Mouse (Mus musculus): ENCODE measurements around the gene Gm11563. TPM values are rescaled to one million over a fixed set of nuclear protein-coding genes. Genes with fewer than 3 reads are reported as not detected.
"Not testable (repeated sequence)": the region's sequence is repeated elsewhere in the genome, so short reads cannot be mapped to it uniquely, and the experiment has no call there.

The Gm11563 gene
- total RNA-seq (2021): not detected

DNA sequence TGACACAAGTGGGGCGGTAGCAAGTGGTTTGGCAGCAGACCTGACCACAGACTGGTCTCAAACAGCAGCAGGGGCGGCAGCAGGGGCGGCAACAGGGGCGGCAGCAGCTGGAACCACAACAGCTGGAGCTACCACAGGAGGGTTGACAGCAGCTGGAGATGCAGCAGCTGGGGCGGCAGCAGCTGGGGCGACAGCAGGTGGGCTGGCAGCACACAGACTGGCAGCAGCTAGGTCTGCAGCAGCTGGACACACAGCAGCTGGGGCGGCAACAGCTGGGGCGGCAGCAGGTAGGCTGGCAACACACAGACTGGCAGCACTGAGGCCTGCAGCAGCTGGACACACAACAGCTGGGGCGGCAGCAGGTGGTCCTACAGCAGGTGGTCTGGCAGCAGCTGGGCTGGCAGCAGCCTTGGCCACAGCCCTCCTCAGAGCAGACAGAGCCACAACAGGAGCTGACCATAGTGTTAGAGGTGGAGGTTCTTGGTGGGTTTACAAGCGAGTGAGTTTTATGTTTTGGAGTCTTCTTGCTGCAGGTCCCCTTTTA lies at the start of gene Gm11563:
Gm11563 (minus strand) TSS at position 494 of the 544 bp plus-strand sequence.
- DNase-seq (ENCODE audit: extremely low spot score in 1 of 2, low spot score in 1 of 2): not testable (repeated sequence)

GRCm38 (mm10) chr11:99690463-99690862 lies 31.7 kb upstream of the Gm11563 start, which contains the start of gene Gm14190:
TSS of gene Gm14190 (minus strand) at chr11:99690740.
- DNase-seq (ENCODE audit: extremely low spot score in 1 of 2, low spot score in 1 of 2): no peak

DNA sequence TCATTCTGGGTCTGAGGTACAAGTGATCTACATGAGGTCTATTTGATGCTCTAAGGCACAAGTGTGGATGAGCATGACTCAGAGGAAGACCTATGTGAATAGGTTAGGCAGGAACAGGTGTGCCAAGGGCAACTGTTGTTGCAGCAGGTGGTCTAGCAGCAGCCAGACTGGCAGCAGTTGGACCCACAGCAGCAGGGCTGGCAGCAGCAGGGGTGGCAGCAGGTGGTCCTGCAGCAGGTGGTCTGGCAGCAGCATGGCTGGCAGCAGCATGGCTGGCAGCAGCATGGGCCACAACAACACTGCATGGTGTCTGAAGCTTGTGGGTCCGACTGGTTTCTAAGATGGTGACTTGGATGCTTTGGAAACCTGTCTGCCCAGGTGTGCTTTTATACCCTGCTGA lies 26.5 kb upstream of the Gm11563 start:
- DNase-seq (ENCODE audit: extremely low spot score in 1 of 2, low spot score in 1 of 2): not testable (repeated sequence)

GRCm38 (mm10) chr11:99683481-99683880 lies 24.7 kb upstream of the Gm11563 start:
- no peak for DNase-seq (ENCODE audit: extremely low spot score in 1 of 2, low spot score in 1 of 2)

DNA sequence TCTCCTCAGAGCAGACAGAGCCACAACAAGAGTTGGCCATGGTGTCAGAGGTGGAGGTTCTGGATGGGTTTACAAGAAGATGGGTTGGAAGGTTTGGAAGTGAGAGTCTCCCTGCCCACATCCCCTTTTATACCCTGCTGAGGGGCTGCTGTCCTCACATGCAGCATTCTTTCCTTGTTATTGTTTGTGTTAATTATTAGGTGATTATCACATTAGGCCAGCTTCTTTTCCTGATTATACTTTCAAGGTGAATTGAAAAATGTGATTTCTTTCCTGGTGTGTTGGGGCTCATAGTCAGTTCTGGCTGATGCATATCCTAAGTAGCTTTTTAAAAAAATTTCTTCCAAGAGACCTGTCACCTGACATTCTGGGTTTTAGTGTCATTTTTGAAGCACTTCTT lies 7.1 kb upstream of the Gm11563 start, which contains the start of gene Krtap4-6:
Krtap4-6 (minus strand) TSS at position 101 of the 400 bp plus-strand sequence.
- DNase-seq (ENCODE audit: extremely low spot score in 1 of 2, low spot score in 1 of 2): no peak

DNA sequence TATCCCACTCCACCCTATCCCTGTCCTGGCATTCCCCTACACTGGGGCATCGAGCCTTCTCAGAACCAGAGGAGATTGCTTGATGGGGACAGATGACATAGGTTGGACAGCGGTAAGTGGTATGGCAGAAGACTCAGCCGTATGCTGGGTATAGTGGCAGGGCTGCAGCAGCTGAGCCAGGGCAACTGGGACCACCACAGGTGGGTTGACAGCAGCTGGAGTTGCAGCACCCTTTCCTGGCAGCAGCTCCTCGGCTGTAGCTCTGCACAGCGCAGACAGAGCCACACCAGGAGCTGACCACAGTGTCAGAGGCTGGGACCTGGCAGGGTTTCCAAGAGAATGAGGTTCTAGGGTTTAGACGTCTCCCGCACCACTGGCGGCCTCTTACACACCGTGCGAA lies 4.0 kb upstream of the Gm11563 start:
- DNase-seq (ENCODE audit: extremely low spot score in 1 of 2, low spot score in 1 of 2): no peak

DNA sequence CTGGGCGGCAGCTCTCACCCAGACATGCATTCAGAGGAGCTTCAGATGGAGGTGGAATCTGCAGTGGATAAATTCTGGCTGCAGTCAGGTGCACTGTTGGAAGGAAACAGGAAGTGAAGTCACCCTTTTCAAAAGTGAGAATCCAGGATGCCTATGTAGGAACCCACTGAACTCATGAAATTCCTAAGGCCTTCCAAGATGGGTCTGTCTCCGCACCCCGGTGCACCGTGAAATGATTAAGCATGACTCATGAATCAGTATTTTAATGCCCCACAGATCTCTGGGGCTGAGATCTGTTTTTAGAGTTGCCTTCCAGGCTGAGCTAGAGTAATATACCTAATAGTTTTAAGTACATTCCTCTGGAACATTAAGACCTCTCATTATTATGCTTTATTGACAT lies 496 bp upstream of the Gm11563 start:
- DNase-seq (ENCODE audit: extremely low spot score in 1 of 2, low spot score in 1 of 2): no peak

DNA sequence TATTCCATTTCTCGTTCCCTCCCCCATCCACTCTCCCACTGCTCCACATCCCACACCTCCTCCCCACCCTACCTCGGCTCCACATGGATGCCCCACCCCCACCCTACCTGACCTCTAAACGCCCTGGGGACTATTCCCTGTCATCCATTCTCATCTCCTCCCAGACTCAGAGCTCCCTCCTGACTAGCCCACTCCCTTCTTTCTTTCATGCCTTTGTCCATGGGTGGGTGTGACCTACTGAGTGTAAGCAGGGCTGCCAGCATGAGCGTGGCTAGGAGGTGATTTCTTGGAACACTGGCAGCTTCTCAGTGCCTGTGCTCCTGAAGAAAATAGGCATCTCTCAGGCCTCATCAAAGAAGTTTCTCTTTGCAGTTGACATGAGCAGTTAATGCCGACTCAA lies 1.7 kb downstream of the Gm11563 start:
- no peak for DNase-seq (ENCODE audit: extremely low spot score in 1 of 2, low spot score in 1 of 2)

GRCm38 (mm10) chr11:99650136-99650535 lies 8.6 kb downstream of the Gm11563 start, which contains the start of gene Gm11555:
TSS of gene Gm11555 (minus strand) at chr11:99650236.
- DNase-seq (ENCODE audit: extremely low spot score in 1 of 2, low spot score in 1 of 2): no peak

- DNase-seq (ENCODE audit: extremely low spot score in 1 of 2, low spot score in 1 of 2): no peak
These were observed 12.3 kb downstream of the Gm11563 start for GRCm38 (mm10) chr11:99646444-99646843.

GRCm38 (mm10) chr11:99644351-99644750 lies 14.4 kb downstream of the Gm11563 start:
- DNase-seq (ENCODE audit: extremely low spot score in 1 of 2, low spot score in 1 of 2): no peak

DNA sequence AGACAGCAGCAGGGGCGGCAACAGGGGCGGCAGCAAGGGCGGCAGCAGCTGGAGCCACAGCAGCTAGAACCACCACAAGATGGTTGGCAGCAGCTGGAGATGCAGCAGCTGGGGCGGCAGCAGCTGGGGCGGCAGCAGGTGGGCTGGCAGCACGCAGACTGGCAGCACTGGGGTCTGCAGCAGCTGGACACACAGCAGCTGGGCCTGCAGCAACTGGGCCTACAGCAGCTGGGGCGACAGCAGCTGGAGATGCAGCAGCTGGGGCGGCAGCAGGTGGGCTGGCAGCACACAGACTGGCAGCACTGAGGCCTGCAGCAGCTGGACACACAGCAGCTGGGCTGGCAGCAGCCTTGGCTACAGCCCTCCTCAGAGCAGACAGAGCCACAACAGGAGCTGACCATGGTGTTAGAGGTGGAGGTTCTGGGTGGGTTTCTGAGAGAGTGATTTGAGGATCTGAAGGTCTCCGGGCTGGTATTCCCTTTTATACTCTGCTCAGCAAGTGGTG lies 15.1 kb downstream of the Gm11563 start, which contains the start of gene Krtap4-7:
Krtap4-7 (minus strand) TSS at position 455 of the 505 bp plus-strand sequence.
- DNase-seq (ENCODE audit: extremely low spot score in 1 of 2, low spot score in 1 of 2): not testable (repeated sequence)

- no peak for DNase-seq (ENCODE audit: extremely low spot score in 1 of 2, low spot score in 1 of 2)
These were observed 17.8 kb downstream of the Gm11563 start for GRCm38 (mm10) chr11:99640926-99641325.

DNA sequence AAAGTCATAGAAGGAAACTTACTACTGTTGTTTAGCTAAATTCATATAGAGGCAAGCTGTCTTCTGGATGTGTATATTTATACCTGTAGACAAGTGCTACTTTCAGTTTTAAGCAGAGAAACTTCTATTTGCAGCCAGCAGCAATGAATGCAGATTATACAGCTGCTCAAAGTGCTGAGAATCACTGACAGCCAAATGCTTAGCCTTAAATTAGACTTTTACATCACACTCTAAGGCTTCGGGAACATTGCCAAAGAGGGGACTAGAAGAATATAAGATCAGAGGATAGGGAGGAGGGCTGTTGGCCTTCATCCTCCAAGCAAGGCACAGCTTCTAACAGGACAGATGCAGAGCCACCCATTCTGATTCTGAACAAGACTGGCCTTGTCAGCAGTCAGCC lies 21.7 kb downstream of the Gm11563 start:
- no peak for DNase-seq (ENCODE audit: extremely low spot score in 1 of 2, low spot score in 1 of 2)

GRCm38 (mm10) chr11:99634653-99635134 lies 24.1 kb downstream of the Gm11563 start, which contains the start of gene Krtap4-2:
TSS of gene Krtap4-2 (minus strand) at chr11:99635084.
- DNase-seq (ENCODE audit: extremely low spot score in 1 of 2, low spot score in 1 of 2): no peak

DNA sequence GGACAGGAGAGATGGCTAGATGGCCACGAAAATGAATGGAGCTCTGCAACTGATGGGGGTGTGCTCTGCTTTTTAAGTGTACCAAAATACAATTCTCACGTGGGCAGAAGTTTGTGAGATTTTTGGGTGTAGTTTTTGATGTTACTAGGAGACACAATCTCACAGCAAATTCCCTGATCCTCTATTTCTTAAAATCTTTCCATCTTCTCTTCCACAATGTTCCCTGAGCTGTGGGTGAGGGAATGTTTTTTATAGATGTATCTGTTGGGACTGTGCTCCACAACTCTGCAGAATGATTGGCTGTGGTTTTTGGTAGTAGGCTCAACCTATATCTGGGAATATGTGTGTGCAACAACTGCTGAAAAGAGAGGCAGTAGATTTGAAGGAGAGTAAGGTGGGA lies 25.5 kb downstream of the Gm11563 start:
- no peak for DNase-seq (ENCODE audit: extremely low spot score in 1 of 2, low spot score in 1 of 2)

- no peak for DNase-seq (ENCODE audit: extremely low spot score in 1 of 2, low spot score in 1 of 2)
These were observed 27.9 kb downstream of the Gm11563 start for GRCm38 (mm10) chr11:99630890-99631289.

DNA sequence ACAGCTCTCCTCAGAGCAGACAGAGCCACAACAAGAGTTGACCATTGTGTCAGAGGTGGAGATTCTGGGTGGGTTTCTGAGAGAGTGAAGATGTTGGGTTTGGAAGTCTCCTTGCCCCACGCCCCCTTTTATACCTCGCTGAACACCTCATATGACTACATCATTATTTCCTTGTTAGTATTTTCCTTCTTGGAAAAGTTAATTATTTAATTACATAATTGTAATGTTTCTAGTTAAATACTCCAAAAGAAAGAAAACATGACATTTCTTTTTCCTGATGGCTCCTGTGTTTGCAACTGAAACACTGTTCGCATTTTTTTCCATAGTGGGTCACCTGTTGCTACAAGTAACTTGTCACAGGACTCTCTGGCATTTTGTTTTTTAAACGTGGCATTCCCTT lies 30.6 kb downstream of the Gm11563 start, which contains the start of gene Krtap4-1:
Krtap4-1 (minus strand) TSS at position 101 of the 400 bp plus-strand sequence.
- DNase-seq (ENCODE audit: extremely low spot score in 1 of 2, low spot score in 1 of 2): no peak

- no peak for DNase-seq (ENCODE audit: extremely low spot score in 1 of 2, low spot score in 1 of 2)
These were observed 38.4 kb downstream of the Gm11563 start, which contains the start of gene Gm11562 for GRCm38 (mm10) chr11:99620335-99620734. TSS of gene Gm11562 (minus strand) at chr11:99620435.

- DNase-seq (ENCODE audit: extremely low spot score in 1 of 2, low spot score in 1 of 2): no peak
These were observed 43.9 kb downstream of the Gm11563 start, which contains the start of gene Krtap2-4 for GRCm38 (mm10) chr11:99614796-99615363. TSS of gene Krtap2-4 (minus strand) at chr11:99614846.

GRCm38 (mm10) chr11:99610089-99610488 lies 48.7 kb downstream of the Gm11563 start, which contains the start of gene Gm11937:
TSS of gene Gm11937 (minus strand) at chr11:99610189.
- DNase-seq (ENCODE audit: extremely low spot score in 1 of 2, low spot score in 1 of 2): not testable (repeated sequence)

Measured in layer of hippocampus, postnatal 25 days (tissue).